Mouse (Mus musculus) liver, embryonic 16.5 days (tissue): ENCODE measurements at regions not wholly inside any gene's neighbourhood (a gene's known extent, or its start where the extent isn't known, plus 50 kb on each side); places are given as distances from the start of the nearest gene placed in this dataset.
"Not testable (repeated sequence)": the region's sequence is repeated elsewhere in the genome, so short reads cannot be mapped to it uniquely, and the experiment has no call there.

Experiments used
- ATAC-seq: fragments of 200-750 bp; cut with Nextera tagmentation; 2 replicates; pipeline ENCODE4 v1.8.0; 2017; ENCODE audit warnings: low read depth, mild to moderate bottlenecking, moderate number of reproducible peaks, moderate library complexity
- H3K27ac ChIP-seq: fragments of 300-500 bp; sonication (generic); 2 replicates; pipeline ENCODE4 v1.5.1; 2014; ENCODE audit warnings: mild to moderate bottlenecking, low read length
- H3K27me3 ChIP-seq: fragments of 300-500 bp; sonication (generic); 2 replicates; pipeline ENCODE4 v1.6.1; 2014; ENCODE audit warnings: low read depth, low read length, mixed read lengths; ENCODE audit not compliant: control insufficient read depth, insufficient read depth
- H3K36me3 ChIP-seq: fragments of 300-500 bp; sonication (generic); 2 replicates; pipeline ENCODE4 v1.6.1; 2014; ENCODE audit warnings: mild to moderate bottlenecking; ENCODE audit not compliant: control insufficient read depth, insufficient read depth
- H3K4me1 ChIP-seq: fragments of 300-500 bp; sonication (generic); 2 replicates; pipeline ENCODE4 v1.6.1; 2014; ENCODE audit warnings: low read depth, low read length, mixed read lengths; ENCODE audit not compliant: control insufficient read depth
- H3K4me2 ChIP-seq: fragments of 300-500 bp; sonication (generic); 2 replicates; pipeline ENCODE4 v1.6.1; 2014; ENCODE audit warnings: low read depth, low read length, mixed read lengths
- H3K4me3 ChIP-seq: fragments of 300-500 bp; sonication (generic); 2 replicates; pipeline ENCODE4 v1.5.1; 2014; ENCODE audit warnings: low read depth, mild to moderate bottlenecking, low read length
- H3K9ac ChIP-seq: fragments of 300-500 bp; sonication (generic); 2 replicates; pipeline ENCODE4 v1.6.1; 2014; ENCODE audit warnings: low read depth, low read length
- H3K9me3 ChIP-seq: fragments of 300-500 bp; sonication (generic); replicated peaks from 2 replicates; pipeline ENCODE4 v1.6.1; 2016; ENCODE audit warnings: low read length; ENCODE audit not compliant: control insufficient read depth
- WGBS: fragments of 180-500 bp; shearing (Covaris S2); extraction: QIAGEN DNeasy Blood & Tissue Kit; methylation state at CpG from one replicate; pipeline ENCODE4 v1.1.7; 2014; ENCODE audit not compliant: insufficient replicate concordance; 5-methylcytosine and 5-hydroxymethylcytosine counted together

GRCm38 (mm10) chr15:5817901-5818576, 481.5 kb upstream of the Dab2 start:
- no peak for ATAC-seq
- H3K4me2 ChIP-seq: no peak overlapping the region
- 51% methylated on average over 7 of the region's 7 CpGs for WGBS
- H3K4me3 ChIP-seq: no peak overlapping the region
- no peaks in the 10 kb centered on the region for H3K36me3 ChIP-seq
- no peak overlapping the region for H3K9ac ChIP-seq
- H3K27me3 ChIP-seq: no peaks in the 10 kb centered on the region
- no peaks in the 10 kb centered on the region for H3K4me1 ChIP-seq
- no peak overlapping the region for H3K27ac ChIP-seq
- H3K9me3 ChIP-seq: no peaks in the 10 kb centered on the region

- Histone ChIP-seq H3K36me3 (no peaks in the 10 kb centered on the region), H3K4me3 (no peak overlapping the region), H3K27ac (no peak overlapping the region), H3K9ac (no peak overlapping the region), H3K27me3 (no peaks in the 10 kb centered on the region), H3K4me1 (no peaks in the 10 kb centered on the region), H3K4me2 (no peak overlapping the region), H3K9me3 (no peaks in the 10 kb centered on the region)
- ATAC-seq: no peak
- WGBS: 67% methylated on average over 4 of the region's 4 CpGs
Measured at GRCm38 (mm10) chr15:5839963-5840362, 459.6 kb upstream of the Dab2 start.

GRCm38 (mm10) chr15:5841369-5842149, 458.0 kb upstream of the Dab2 start:
- H3K27ac ChIP-seq, H3K36me3 ChIP-seq, H3K4me1 ChIP-seq, H3K9ac ChIP-seq, ATAC-seq, H3K4me2 ChIP-seq, H3K9me3 ChIP-seq, H3K27me3 ChIP-seq, H3K4me3 ChIP-seq: not testable (repeated sequence)
- 79% methylated on average over 15 of the region's 15 CpGs for WGBS

- Histone ChIP-seq H3K9ac (no peak overlapping the region), H3K4me3 (no peak overlapping the region), H3K4me2 (no peak overlapping the region), H3K27ac (no peak overlapping the region), H3K36me3 (no peaks in the 10 kb centered on the region), H3K4me1 (no peaks in the 10 kb centered on the region), H3K27me3 (no peaks in the 10 kb centered on the region), H3K9me3 (no peaks in the 10 kb centered on the region)
- no peak for ATAC-seq
- WGBS: 64% methylated on average over 5 of the region's 5 CpGs
Measured at GRCm38 (mm10) chr15:5846571-5846970, 453.0 kb upstream of the Dab2 start.

- no peaks in the 10 kb centered on the region for H3K4me1 ChIP-seq
Measured at GRCm38 (mm10) chr15:5847413-5848100, 452.0 kb upstream of the Dab2 start.

GRCm38 (mm10) chr15:5852523-5852922, 447.1 kb upstream of the Dab2 start:
- Histone ChIP-seq H3K4me1 (no peaks in the 10 kb centered on the region), H3K4me3 (no peak overlapping the region), H3K27me3 (no peaks in the 10 kb centered on the region), H3K4me2 (no peak overlapping the region), H3K9me3 (no peaks in the 10 kb centered on the region), H3K36me3 (no peaks in the 10 kb centered on the region), H3K9ac (no peak overlapping the region), H3K27ac (no peak overlapping the region)
- no peak for ATAC-seq
- 47% methylated on average over 3 of the region's 3 CpGs for WGBS

More at GRCm38 (mm10) chr15:5847413-5848100, 452.0 kb upstream of the Dab2 start:
- WGBS: 76% methylated on average over 3 of the region's 3 CpGs
- no peak overlapping the region for H3K4me3 ChIP-seq
- H3K9ac ChIP-seq: no peak overlapping the region
- H3K9me3 ChIP-seq: no peaks in the 10 kb centered on the region
- H3K27ac ChIP-seq: no peak overlapping the region
- no peak for ATAC-seq
- no peak overlapping the region for H3K4me2 ChIP-seq
- no peaks in the 10 kb centered on the region for H3K27me3 ChIP-seq
- no peaks in the 10 kb centered on the region for H3K36me3 ChIP-seq

GRCm38 (mm10) chr15:5869289-5869688, 430.3 kb upstream of the Dab2 start:
- H3K36me3 ChIP-seq: no peaks in the 10 kb centered on the region
- H3K4me2 ChIP-seq: no peak overlapping the region
- no peak overlapping the region for H3K4me3 ChIP-seq
- ATAC-seq: no peak
- WGBS: 70% methylated on average over 12 of the region's 12 CpGs
- no peaks in the 10 kb centered on the region for H3K4me1 ChIP-seq
- no peak overlapping the region for H3K27ac ChIP-seq
- no peaks in the 10 kb centered on the region for H3K27me3 ChIP-seq
- H3K9me3 ChIP-seq: no peaks in the 10 kb centered on the region
- H3K9ac ChIP-seq: no peak overlapping the region

GRCm38 (mm10) chr15:5869866-5870265, 429.7 kb upstream of the Dab2 start:
- Histone ChIP-seq H3K4me1 (no peaks in the 10 kb centered on the region), H3K4me2 (no peak overlapping the region), H3K27me3 (no peaks in the 10 kb centered on the region), H3K27ac (no peak overlapping the region), H3K4me3 (no peak overlapping the region), H3K9me3 (no peaks in the 10 kb centered on the region), H3K36me3 (no peaks in the 10 kb centered on the region), H3K9ac (no peak overlapping the region)
- no peak for ATAC-seq
- 34% methylated on average over 2 of the region's 2 CpGs for WGBS

GRCm38 (mm10) chr15:5872042-5872441, 427.5 kb upstream of the Dab2 start:
- 38% methylated on average over 3 of the region's 3 CpGs for WGBS
- ATAC-seq: no peak
- no peaks in the 10 kb centered on the region for H3K4me1 ChIP-seq
- H3K4me2 ChIP-seq: no peak overlapping the region
- H3K4me3 ChIP-seq: no peak overlapping the region
- no peaks in the 10 kb centered on the region for H3K9me3 ChIP-seq
- H3K27ac ChIP-seq: no peak overlapping the region
- no peaks in the 10 kb centered on the region for H3K27me3 ChIP-seq
- no peaks in the 10 kb centered on the region for H3K36me3 ChIP-seq
- H3K9ac ChIP-seq: no peak overlapping the region
